Mouse (Mus musculus): ENCODE measurements around the gene Klf3. TPM values are rescaled to one million over a fixed set of nuclear protein-coding genes. Genes with fewer than 3 reads are reported as not detected.
A peak's percentile ranks its signal among the peaks of the same experiment; 100 is the strongest.
"Not testable (repeated sequence)": the region's sequence is repeated elsewhere in the genome, so short reads cannot be mapped to it uniquely, and the experiment has no call there.

The Klf3 gene
- polyA plus RNA-seq, 1 experiment from 2014 or later, result 66.9 TPM

GRCm38 (mm10) chr5:64879241-64879640 lies 76.1 kb downstream of the Klf3 start:
- Histone ChIP-seq H3K27me3 (replicated peaks) (no peaks in the 10 kb centered on the region), H3K36me3 (no peaks in the 10 kb centered on the region), H3K4me1 (replicated peaks) (peaks cover 40% of the 10 kb centered on the region), H3K4me3 (no peak overlapping the region), H3K27ac (ENCODE audit: poor library complexity, severe bottlenecking) (peak overlapping the region; percentile 35), H3K4me2 (no peak overlapping the region), H3K9me3 (replicated peaks) (peaks cover 3% of the 10 kb centered on the region; the same call in 1 of the 2 replicates), H3K9ac (no peak overlapping the region)
- 57% methylated on average over 3 of the region's 3 CpGs for WGBS
- no peak for ATAC-seq (ENCODE audit: insufficient number of reproducible peaks, low FRiP score)

- H3K4me1 ChIP-seq (replicated peaks), result peaks cover 37% of the 10 kb centered on the region
- not testable (repeated sequence) for H3K9ac ChIP-seq; H3K4me2 ChIP-seq; ATAC-seq (ENCODE audit: insufficient number of reproducible peaks, low FRiP score); H3K9me3 ChIP-seq (replicated peaks); H3K27me3 ChIP-seq (replicated peaks); H3K4me3 ChIP-seq; H3K27ac ChIP-seq (ENCODE audit: poor library complexity, severe bottlenecking); H3K36me3 ChIP-seq
- 86% methylated on average over 7 of the region's 10 CpGs for WGBS
Observed at GRCm38 (mm10) chr5:64881559-64881958, 78.4 kb downstream of the Klf3 start.

GRCm38 (mm10) chr5:64881976-64882375 lies 78.8 kb downstream of the Klf3 start:
- not testable (repeated sequence) for H3K36me3 ChIP-seq; H3K27me3 ChIP-seq (replicated peaks); H3K9me3 ChIP-seq (replicated peaks); H3K9ac ChIP-seq; H3K4me3 ChIP-seq; H3K27ac ChIP-seq (ENCODE audit: poor library complexity, severe bottlenecking); ATAC-seq (ENCODE audit: insufficient number of reproducible peaks, low FRiP score); H3K4me2 ChIP-seq
- 68% methylated on average over 8 of the region's 11 CpGs for WGBS
- peaks cover 33% of the 10 kb centered on the region for H3K4me1 ChIP-seq (replicated peaks)

Other genes with a start within 250 kb of the Klf3 start
- gene Tlr1, start 130.2 kb downstream of the Klf3 start, polyA plus RNA-seq (2016; fragmentation: Nextera tagmentation; extraction: Ambion mirVana), result 0.21 and 0.47 TPM in 2 replicates
- gene Tlr6, start 156.7 kb downstream of the Klf3 start, polyA plus RNA-seq (2016; fragmentation: Nextera tagmentation; extraction: Ambion mirVana), result 0.67 and 0.72 TPM in 2 replicates
- gene Fam114a1, start 166.7 kb downstream of the Klf3 start, polyA plus RNA-seq (2016; fragmentation: Nextera tagmentation; extraction: Ambion mirVana), result 44.1 and 45.1 TPM in 2 replicates